Mouse (Mus musculus) CH12.LX (cell line): Measurements from ENCODE around the gene 4930402F06Rik. TPM values are rescaled to one million over a fixed set of nuclear protein-coding genes. Genes with fewer than 3 reads are reported as not detected.

ENCODE experiments used
- DNase-seq: peaks from one replicate; pipeline ENCODE4 v3.0.0-alpha.2; 2013; ENCODE audit errors: extremely low read depth
- H3K27ac ChIP-seq: 2 replicates; pipeline ENCODE4 v1.5.1; 2012; ENCODE audit warnings: low read depth, mild to moderate bottlenecking, control low read depth, moderate library complexity; ENCODE audit not compliant: insufficient read depth
- H3K27me3 ChIP-seq: replicated peaks from 2 replicates; pipeline ENCODE3; 2012; ENCODE audit warnings: inconsistent platforms
- H3K36me3 ChIP-seq, 2 experiments: replicated peaks in 1 of 2; 2 replicates each; pipeline versions ENCODE3 to v1.6.1; 2012; ENCODE audit warnings: inconsistent platforms in 1 of 2, low read length in 1 of 2, mild to moderate bottlenecking in 1 of 2, mixed read lengths in 1 of 2, moderate library complexity in 1 of 2; ENCODE audit not compliant: control insufficient read depth in 1 of 2, insufficient read depth in 1 of 2
- H3K4me1 ChIP-seq, 2 experiments: 2 replicates each; pipeline ENCODE4 v1.6.1; 2012; ENCODE audit warnings: inconsistent platforms in 1 of 2, moderate library complexity in 1 of 2; ENCODE audit not compliant: insufficient read depth in 2 of 2, control insufficient read depth in 1 of 2
- H3K4me2 ChIP-seq: 2 replicates; pipeline ENCODE4 v1.6.1; 2012; ENCODE audit warnings: low read depth, mild to moderate bottlenecking, control low read depth; ENCODE audit not compliant: poor library complexity, insufficient read depth, severe bottlenecking
- H3K4me3 ChIP-seq, 3 experiments: fragments of 150-350 bp in 1 of 3; sonication (generic) in 1 of 3; replicated peaks in 1 of 3; 2 replicates each; pipeline versions ENCODE3 to v1.5.1; 2011 to 2012; ENCODE audit warnings: low read depth in 2 of 3, low read length in 2 of 3, mild to moderate bottlenecking in 2 of 3, moderate library complexity in 2 of 3, control low read depth in 1 of 3, improper control_type of control experiment in 1 of 3, inconsistent platforms in 1 of 3, mixed read lengths in 1 of 3; ENCODE audit not compliant: poor library complexity in 1 of 3
- H3K79me2 ChIP-seq: replicated peaks from 2 replicates; pipeline ENCODE4 v1.6.1; 2012; ENCODE audit warnings: mild to moderate bottlenecking, moderate library complexity; ENCODE audit not compliant: control insufficient read depth, poor library complexity, insufficient read depth, severe bottlenecking; ENCODE audit errors: extremely low read depth
- H3K9ac ChIP-seq: 2 replicates; pipeline ENCODE4 v1.6.1; 2012; ENCODE audit warnings: low read depth, mild to moderate bottlenecking, control low read depth, moderate library complexity; ENCODE audit not compliant: insufficient read depth
- H3K9me3 ChIP-seq: replicated peaks from 2 replicates; pipeline ENCODE3; 2012; ENCODE audit warnings: low read length, inconsistent platforms, mixed read lengths
- BHLHE40 ChIP-seq: IDR thresholded peaks from 2 replicates; pipeline ENCODE4 v1.6.1; 2011; ENCODE audit warnings: mild to moderate bottlenecking, low read depth, low read length, improper control_type of control experiment
- CHD1 ChIP-seq: IDR thresholded peaks from 2 replicates; pipeline ENCODE4 v1.6.1; 2012; ENCODE audit warnings: low read depth, low read length, improper control_type of control experiment, inconsistent platforms
- E2F4 ChIP-seq: IDR thresholded peaks from 2 replicates; pipeline ENCODE4 v1.6.1; 2011; ENCODE audit warnings: low read depth, low read length, improper control_type of control experiment; ENCODE audit not compliant: insufficient replicate concordance
- GABPA ChIP-seq: IDR thresholded peaks from 2 replicates; pipeline ENCODE4 v1.6.1; 2012; ENCODE audit warnings: low read depth, low read length, improper control_type of control experiment, inconsistent platforms; ENCODE audit not compliant: insufficient replicate concordance
- IRF4 ChIP-seq: IDR thresholded peaks from 2 replicates; pipeline ENCODE4 v1.6.1; 2014; ENCODE audit warnings: low read depth, mild to moderate bottlenecking, inconsistent platforms, low read length, improper control_type of control experiment
- JUN ChIP-seq: IDR thresholded peaks from 2 replicates; pipeline ENCODE4 v1.6.1; 2011; ENCODE audit warnings: low read depth, mild to moderate bottlenecking, low read length, improper control_type of control experiment, moderate library complexity; ENCODE audit not compliant: insufficient read depth
- MAX ChIP-seq: IDR thresholded peaks from 2 replicates; pipeline ENCODE4 v1.6.1; 2011; ENCODE audit warnings: low read length, improper control_type of control experiment
- MAZ ChIP-seq: IDR thresholded peaks from 2 replicates; pipeline ENCODE4 v1.6.1; 2012; ENCODE audit warnings: low read depth, mild to moderate bottlenecking, inconsistent platforms, low read length, improper control_type of control experiment, moderate library complexity
- MXI1 ChIP-seq: IDR thresholded peaks from 2 replicates; pipeline ENCODE4 v1.6.1; 2011; ENCODE audit warnings: mild to moderate bottlenecking, low read depth, low read length, improper control_type of control experiment
- NELFE ChIP-seq: IDR thresholded peaks from 2 replicates; pipeline ENCODE4 v1.6.1; 2011; ENCODE audit warnings: low read depth, low read length, improper control_type of control experiment
- PAX5 ChIP-seq: IDR thresholded peaks from 2 replicates; pipeline ENCODE4 v1.6.1; 2012; ENCODE audit warnings: low read length, inconsistent platforms, mixed read lengths
- POLR2A ChIP-seq: IDR thresholded peaks from 2 replicates; pipeline ENCODE4 v1.6.1; 2011; ENCODE audit warnings: low read depth, mild to moderate bottlenecking, improper control_type of control experiment, low read length
- POLR2AphosphoS2 ChIP-seq: IDR thresholded peaks from 2 replicates; pipeline ENCODE4 v1.6.1; 2011; ENCODE audit warnings: low read depth, low read length, improper control_type of control experiment
- ZKSCAN1 ChIP-seq: IDR thresholded peaks from 2 replicates; pipeline ENCODE4 v1.6.1; 2012; ENCODE audit warnings: low read depth, inconsistent platforms, low read length, improper control_type of control experiment, borderline replicate concordance
- dilution Hi-C: fragments of 300-500 bp; cut with MboI; formaldehyde crosslinking; loops from 2 replicates; pipeline ENCODE4 v1.14.3; 2020; ENCODE audit warnings: low sequenced_read_pairs; ENCODE audit not compliant: extremely low pct_unique_long_range_greater_than_20kb, extremely low pct_ligation_motif_present
- in situ Hi-C: fragments of 300-500 bp; cut with MboI; formaldehyde crosslinking; loops from 3 replicates; pipeline ENCODE4 v1.14.3; 2019; ENCODE audit warnings: low sequenced_read_pairs, low pct_ligation_motif_present, low pct_unique_long_range_greater_than_20kb, mixed read lengths
- polyA plus RNA-seq: library from polyadenylated mRNA; unstranded; fragments of >175 nt; gene quantifications from 2 replicates; pipeline ENCODE4 v1.2.1, GENCODE M21; 2012; ENCODE audit warnings: low read depth; ENCODE audit not compliant: insufficient read length
- total RNA-seq, 2 experiments: library from RNA; depleted of rRNA; stranded (reverse); fragments of 300-350 nt in 1 of 2; fragments of >200 nt in 1 of 2; gene quantifications; 2 replicates each; pipeline ENCODE4 v1.2.3; 2012 to 2014

Gene 4930402F06Rik
- total and polyA plus RNA-seq, 3 experiments: not detected

DNA sequence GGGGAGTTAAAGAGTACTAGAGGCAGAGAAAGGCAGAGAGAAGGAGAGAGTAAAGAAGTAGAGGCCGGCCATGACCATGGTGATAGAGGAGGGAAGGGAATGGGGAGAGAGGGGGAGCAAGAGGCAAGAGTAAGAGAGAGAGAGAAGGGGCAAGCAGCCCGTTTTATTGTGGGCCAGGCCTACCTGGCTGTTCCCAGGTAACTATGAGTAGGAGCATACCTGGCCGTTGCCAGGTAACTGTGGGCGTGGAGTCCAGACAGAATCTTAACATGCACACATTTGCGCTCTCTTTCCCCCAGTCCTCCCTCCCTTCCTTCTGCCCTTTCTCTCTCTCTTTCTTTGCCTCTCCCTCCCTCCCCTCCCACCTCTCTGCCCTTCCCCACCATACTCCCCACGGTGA is 10.3 kb upstream of the 4930402F06Rik start:
- Histone ChIP-seq H3K27ac (no peak overlapping the region), H3K9ac (no peak overlapping the region), H3K27me3 (no peaks in the 10 kb centered on the region), H3K4me1 (no peaks in the 10 kb centered on the region; a peak in 1 of 4 replicates), H3K9me3 (no peaks in the 10 kb centered on the region), H3K36me3 (peaks cover 66 to 87% of the 10 kb centered on the region in 2 experiments), H3K4me3 (no peak overlapping the region), H3K79me2 (no peaks in the 10 kb centered on the region), H3K4me2 (no peak overlapping the region)
- no peak; the same call in 1 of the 2 replicates for TF ChIP-seq POLR2AphosphoS2
- TF ChIP-seq BHLHE40: no peak
- TF ChIP-seq GABPA: no peak
- no peak for TF ChIP-seq NELFE
- in situ Hi-C loops: no loop called here
- dilution Hi-C loops: no loop called here
- no peak for DNase-seq

DNA sequence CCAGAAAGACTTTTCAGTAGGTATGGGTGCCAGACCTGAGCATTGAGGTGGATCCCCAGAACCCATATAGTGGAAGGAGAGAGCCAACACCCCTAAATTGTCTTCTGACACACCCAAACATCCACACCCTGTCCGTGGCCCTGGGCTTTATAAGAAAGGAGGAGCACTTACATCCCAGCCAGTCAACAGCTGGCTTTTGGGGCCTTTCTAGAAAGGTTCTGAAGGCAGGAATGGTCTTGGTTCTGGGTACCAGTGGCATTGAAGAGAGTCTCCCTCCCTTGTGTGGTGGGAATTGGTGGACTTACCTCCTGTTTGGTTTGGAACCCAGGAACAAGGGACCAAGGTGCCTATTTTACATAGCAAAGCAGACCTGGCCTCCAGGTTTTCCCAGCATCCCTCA is 9.6 kb upstream of the 4930402F06Rik start:
- peaks cover 64 to 87% of the 10 kb centered on the region in 2 experiments for H3K36me3 ChIP-seq
- in situ Hi-C loops (no loop called here), dilution Hi-C loops (no loop called here)

DNA sequence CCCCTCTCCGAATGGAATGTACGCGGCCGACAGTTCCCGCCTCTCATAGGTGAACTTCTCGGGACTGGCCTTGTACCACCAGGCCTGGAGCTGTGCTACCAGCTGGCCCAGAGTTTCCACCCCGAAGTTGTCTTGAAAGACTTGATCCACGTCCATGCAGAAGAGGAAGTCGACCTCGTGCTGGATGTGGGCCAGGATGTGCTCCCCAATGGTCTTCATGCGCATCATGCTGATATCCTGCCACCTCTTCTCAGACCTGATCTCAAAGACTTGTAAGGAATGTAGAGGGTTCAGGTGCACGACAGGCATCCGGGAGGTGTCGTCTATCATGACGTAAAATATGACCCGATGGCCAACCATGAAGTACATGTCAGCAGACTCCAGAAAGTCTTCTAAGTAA is 5.4 kb upstream of the 4930402F06Rik start:
- no peak for TF ChIP-seq ZKSCAN1
- no peak for TF ChIP-seq JUN
- no peak for DNase-seq
- in situ Hi-C loops: no loop called here

More for the DNA sequence above, 9.6 kb upstream of the 4930402F06Rik start:
- Histone ChIP-seq H3K9me3 (no peaks in the 10 kb centered on the region), H3K79me2 (no peaks in the 10 kb centered on the region), H3K27me3 (no peaks in the 10 kb centered on the region), H3K27ac (no peak overlapping the region), H3K4me1 (no peaks in the 10 kb centered on the region), H3K4me3 (no peak overlapping the region), H3K9ac (no peak overlapping the region), H3K4me2 (no peak overlapping the region)
- DNase-seq: no peak
- TF ChIP-seq POLR2AphosphoS2: no peak

DNA sequence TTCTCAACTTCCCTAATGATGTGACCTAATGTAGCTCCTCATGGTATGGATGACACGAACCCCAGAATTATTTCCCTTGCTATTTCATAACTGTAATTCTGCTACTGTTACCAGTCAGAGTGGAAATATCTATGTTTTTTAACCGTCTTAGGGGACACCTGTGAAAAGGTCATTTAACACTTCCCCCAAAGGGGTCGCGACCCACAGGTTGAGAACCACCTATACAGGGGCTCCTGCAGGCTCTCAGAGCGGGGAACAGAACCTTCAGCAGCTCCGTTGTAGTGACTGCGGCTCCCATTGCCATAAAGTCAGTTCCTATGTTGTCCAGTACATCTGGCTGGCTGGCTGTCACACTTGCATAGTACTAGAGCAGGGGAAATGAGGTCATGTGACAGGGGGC is 3.8 kb upstream of the 4930402F06Rik start:
- no peak overlapping the region for H3K4me3 ChIP-seq
- in situ Hi-C loops (no loop called here), dilution Hi-C loops (no loop called here)
- peaks cover 22 to 44% of the 10 kb centered on the region in 2 experiments for H3K36me3 ChIP-seq
- H3K79me2 ChIP-seq: no peaks in the 10 kb centered on the region
- no peak overlapping the region for H3K9ac ChIP-seq
- H3K4me2 ChIP-seq: no peak overlapping the region
- no peaks in the 10 kb centered on the region for H3K27me3 ChIP-seq
- no peak overlapping the region for H3K27ac ChIP-seq
- H3K4me1 ChIP-seq: peaks cover 11 to 26% of the 10 kb centered on the region in 2 experiments
- TF ChIP-seq E2F4 (no peak), PAX5 (no peak), NELFE (no peak), MAZ (no peak), IRF4 (no peak), CHD1 (no peak), MXI1 (no peak), POLR2A (no peak), BHLHE40 (no peak), MAX (no peak), POLR2AphosphoS2 (no peak), ZKSCAN1 (no peak)
- no peak for DNase-seq
- H3K9me3 ChIP-seq: no peaks in the 10 kb centered on the region

More for the DNA sequence above, 5.4 kb upstream of the 4930402F06Rik start:
- Histone ChIP-seq H3K4me2 (no peak overlapping the region), H3K27ac (no peak overlapping the region), H3K36me3 (peaks cover 38 to 60% of the 10 kb centered on the region in 2 experiments), H3K79me2 (no peaks in the 10 kb centered on the region), H3K9me3 (no peaks in the 10 kb centered on the region), H3K27me3 (no peaks in the 10 kb centered on the region), H3K4me3 (no peak overlapping the region), H3K4me1 (peaks cover 11 to 21% of the 10 kb centered on the region in 2 experiments), H3K9ac (no peak overlapping the region)
- dilution Hi-C loops: no loop called here
